Mouse (Mus musculus) heart, adult 8-10 months (tissue): ENCODE measurements around the gene Elavl3. TPM values are rescaled to one million over a fixed set of nuclear protein-coding genes. Genes with fewer than 3 reads are reported as not detected.

Experiments
- DNase-seq: peaks from one replicate; pipeline ENCODE4 v3.0.0; 2022; ENCODE audit warnings: low spot score
- total RNA-seq, 4 experiments: library from RNA; stranded (reverse); gene quantifications; 2 replicates each; pipeline ENCODE4 v1.2.4; 2022

The Elavl3 gene
- total RNA-seq, 4 experiments from 2014 or later, result 0.08 to 0.25 (median 0.11) TPM

- peak; percentile 46 for DNase-seq
Observed at GRCm38 (mm10) chr9:22058011-22058424, 6.2 kb upstream of the Elavl3 start.

GRCm38 (mm10) chr9:22057031-22057517 lies 5.3 kb upstream of the Elavl3 start:
- no peak for DNase-seq

GRCm38 (mm10) chr9:22056303-22056910 lies 4.6 kb upstream of the Elavl3 start:
- DNase-seq, result no peak

- no peak for DNase-seq
Observed at GRCm38 (mm10) chr9:22055713-22056112, 3.9 kb upstream of the Elavl3 start.

GRCm38 (mm10) chr9:22054411-22055076 lies 2.7 kb upstream of the Elavl3 start:
- DNase-seq, result peak; percentile 30

- no peak for DNase-seq
Observed at GRCm38 (mm10) chr9:22053657-22054056, 1.8 kb upstream of the Elavl3 start.

GRCm38 (mm10) chr9:22051161-22051957 lies 464 bp downstream of the Elavl3 start:
- no peak for DNase-seq

GRCm38 (mm10) chr9:22050351-22050889 lies 1.4 kb downstream of the Elavl3 start:
- no peak for DNase-seq

GRCm38 (mm10) chr9:22049721-22050270 lies 2.0 kb downstream of the Elavl3 start:
- DNase-seq, result no peak

- no peak for DNase-seq
Observed at GRCm38 (mm10) chr9:22049315-22049714, 2.5 kb downstream of the Elavl3 start.

GRCm38 (mm10) chr9:22047329-22047728 lies 4.5 kb downstream of the Elavl3 start:
- no peak for DNase-seq

- no peak for DNase-seq
Observed at GRCm38 (mm10) chr9:22041832-22042231, 10.0 kb downstream of the Elavl3 start.

- no peak for DNase-seq
Observed at GRCm38 (mm10) chr9:22037826-22038225, 14.0 kb downstream of the Elavl3 start.

GRCm38 (mm10) chr9:22035300-22036044 lies 16.4 kb downstream of the Elavl3 start:
- DNase-seq, result no peak

GRCm38 (mm10) chr9:22030386-22030785 lies 21.4 kb downstream of the Elavl3 start:
- DNase-seq, result no peak

- no peak for DNase-seq
Observed at GRCm38 (mm10) chr9:22028467-22028866, 23.4 kb downstream of the Elavl3 start.

- no peak for DNase-seq
Observed at GRCm38 (mm10) chr9:22024592-22024991, 27.2 kb downstream of the Elavl3 start.

GRCm38 (mm10) chr9:22017208-22017825 lies 34.5 kb downstream of the Elavl3 start:
- DNase-seq, result no peak

GRCm38 (mm10) chr9:22016245-22016644 lies 35.6 kb downstream of the Elavl3 start:
- no peak for DNase-seq

- no peak for DNase-seq
Observed at GRCm38 (mm10) chr9:22012731-22013130, 39.1 kb downstream of the Elavl3 start.

- no peak for DNase-seq
Observed at GRCm38 (mm10) chr9:22011055-22011454, 40.8 kb downstream of the Elavl3 start.
